Mouse (Mus musculus) ES-Bruce4 (cell line): ENCODE results near the gene Cyp27b1.

Source experiments
- CTCF ChIP-seq: IDR thresholded peaks from one replicate; pipeline ENCODE4 v1.8.1; 2011; ENCODE audit warnings: low read depth, low read length
- POLR2A ChIP-seq: IDR thresholded peaks from one replicate; pipeline ENCODE4 v1.8.1; 2011; ENCODE audit warnings: low read length; ENCODE audit not compliant: insufficient read depth

GRCm38 (mm10) chr10:127033301-127033741 lies 14.7 kb upstream of the Cyp27b1 start:
- no peak for TF ChIP-seq POLR2A
- TF ChIP-seq CTCF = no peak
